Mouse (Mus musculus) T-helper 2 cell (primary cell): ENCODE results near the gene Alg3.

ENCODE experiments used
- in situ Hi-C: fragments of 300-600 bp; cut with MboI, MseI; formaldehyde crosslinking; loops from one replicate; pipeline ENCODE4 v1.15.1; 2025; ENCODE audit warnings: high pct_unique_total_duplicates

The Alg3 gene

DNA sequence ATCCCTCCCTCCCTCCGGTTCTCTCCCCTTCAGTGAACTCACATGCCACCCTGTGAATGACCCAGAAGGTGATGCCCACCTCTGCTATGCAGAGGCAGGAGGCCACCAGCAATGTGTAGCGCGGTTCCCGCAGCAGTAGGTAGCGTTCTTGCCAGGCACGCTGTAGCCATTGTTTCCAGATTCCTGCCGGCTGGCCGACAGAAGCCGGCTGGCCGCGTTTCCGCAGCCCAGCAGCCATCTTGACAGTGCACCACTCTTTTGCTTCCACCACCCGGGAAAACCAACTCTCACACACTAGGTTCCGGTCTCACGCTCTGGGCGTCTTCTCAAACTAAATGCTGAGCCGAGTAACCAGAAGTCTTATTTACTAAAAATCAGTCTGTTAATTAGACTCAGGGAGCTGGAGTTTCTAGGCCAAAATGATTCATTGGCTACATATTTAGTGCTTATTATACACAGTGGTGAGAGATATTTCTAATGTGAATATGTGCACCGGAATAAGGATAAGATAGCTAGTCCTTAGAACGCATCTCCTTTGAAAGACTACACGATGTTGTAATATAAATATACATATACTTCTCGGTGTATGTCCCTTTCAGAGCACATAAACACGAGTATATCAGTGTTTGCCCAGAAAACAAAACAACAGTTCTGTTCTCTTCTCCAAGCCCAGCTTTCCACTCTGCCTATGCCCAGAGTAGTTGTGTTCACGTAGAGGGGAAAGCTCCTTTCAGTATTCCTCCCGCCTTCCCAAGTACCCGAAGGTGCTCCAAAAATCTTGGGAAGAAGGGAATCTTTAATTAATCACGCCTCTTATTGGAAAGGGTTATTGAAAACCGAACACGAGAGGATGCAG lies 806 bp downstream of the Alg3 start:
- in situ Hi-C loops: loop anchor here (10.0 kb wide), 2 partner anchors 66 to 116 kb away; partner anchors contain the start of genes Abcf3 and Eif2b5

DNA sequence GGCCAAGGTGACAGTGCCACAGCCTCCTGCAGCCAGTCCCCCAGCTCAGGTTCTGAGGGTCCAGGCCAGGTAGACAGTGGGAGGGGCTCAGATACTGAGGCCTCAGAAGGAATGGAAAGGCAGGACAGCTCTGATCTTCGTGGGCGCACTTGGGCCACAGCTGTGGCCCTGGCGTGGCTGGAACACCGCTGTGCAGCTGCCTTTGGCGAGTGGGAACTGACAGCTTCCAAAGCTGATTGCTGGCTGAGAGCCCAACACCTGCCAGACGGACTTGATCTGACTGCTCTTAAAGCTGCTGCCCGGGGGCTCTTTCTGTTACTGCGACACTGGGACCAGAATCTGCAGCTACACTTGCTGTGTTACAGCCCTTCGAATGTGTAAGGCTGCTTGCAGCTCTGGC lies 6.8 kb downstream of the Alg3 start:
- in situ Hi-C loops: loop anchor here (5.0 kb wide), 1 partner anchor 33 kb away; no protein-coding TSS in a partner anchor

DNA sequence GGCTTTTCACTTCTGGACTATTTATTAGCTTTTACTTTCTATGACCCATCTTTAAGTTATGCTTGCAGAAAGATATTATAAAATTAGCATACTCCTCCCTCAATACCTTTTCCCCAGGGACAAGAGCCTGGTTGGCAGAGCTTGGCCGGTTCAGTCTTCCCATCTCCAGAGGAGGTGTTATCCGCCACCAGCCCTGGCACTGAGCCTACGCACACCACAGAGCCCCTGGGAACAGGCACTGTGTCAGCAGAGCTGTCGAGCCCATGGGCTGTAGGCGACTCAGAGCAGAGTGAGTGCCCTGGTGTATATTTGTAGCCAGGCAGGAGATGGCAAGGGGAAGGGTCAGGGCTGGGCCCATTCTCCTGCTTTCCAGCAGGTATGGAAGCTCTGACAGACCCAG lies 11.0 kb downstream of the Alg3 start:
- in situ Hi-C loops: loop anchor here (5.0 kb wide), 1 partner anchor 37 kb away; no protein-coding TSS in a partner anchor

DNA sequence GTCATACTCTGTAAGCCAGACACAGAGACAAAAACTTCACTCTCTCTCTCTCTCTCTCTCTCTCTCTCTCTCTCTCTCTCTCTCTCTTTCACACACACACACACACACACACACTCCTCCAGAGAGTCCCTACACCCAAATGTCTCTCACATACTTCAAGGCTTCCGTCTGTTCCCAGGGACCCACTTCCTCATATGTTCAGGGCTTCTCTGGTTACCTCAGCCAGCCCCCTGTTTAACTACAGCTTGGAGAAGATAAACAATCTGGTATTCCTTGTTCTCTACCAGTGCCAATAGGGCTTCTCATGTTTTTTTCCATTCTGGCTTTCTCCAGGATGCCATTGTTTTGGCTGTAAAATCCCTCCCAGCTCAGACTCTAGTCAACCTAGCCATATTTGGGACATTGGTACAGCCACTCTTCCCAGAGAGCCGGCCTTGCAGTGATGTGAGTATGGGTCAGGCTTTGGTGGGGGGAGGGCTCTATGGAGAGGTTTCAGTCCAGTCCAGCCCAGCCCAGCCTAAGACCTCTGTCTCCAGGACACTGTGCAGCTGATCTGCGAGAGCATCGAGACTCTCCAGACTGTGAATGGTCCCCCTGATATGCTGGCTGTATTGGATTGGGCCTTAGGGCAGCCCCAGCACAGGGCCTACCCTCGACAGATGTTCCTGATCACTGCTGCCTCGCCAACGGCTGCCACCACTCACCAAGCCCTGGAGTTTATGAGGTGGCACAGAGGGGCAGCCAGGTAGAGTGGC lies 14.7 kb downstream of the Alg3 start:
- in situ Hi-C loops: no loop called here

DNA sequence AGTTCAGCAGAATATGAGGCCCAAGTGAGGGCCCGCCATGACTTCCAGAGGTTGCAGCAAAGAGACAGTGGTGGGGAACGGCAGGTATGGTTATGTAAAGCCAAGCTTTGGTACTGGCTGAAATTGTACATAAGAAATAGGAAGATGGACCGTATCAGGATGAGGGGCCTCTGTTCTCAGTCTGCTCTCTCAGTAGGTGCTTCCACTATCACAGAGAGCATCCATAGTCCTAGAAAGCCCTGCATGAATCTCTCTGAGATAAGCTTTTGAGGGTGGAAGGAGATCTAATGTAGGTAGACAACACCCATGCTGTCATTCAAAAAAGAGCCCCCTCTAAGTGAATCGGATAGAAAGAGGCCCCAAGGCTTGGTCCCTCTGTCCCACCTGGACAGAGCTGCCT lies 15.8 kb downstream of the Alg3 start:
- in situ Hi-C loops: no loop called here

DNA sequence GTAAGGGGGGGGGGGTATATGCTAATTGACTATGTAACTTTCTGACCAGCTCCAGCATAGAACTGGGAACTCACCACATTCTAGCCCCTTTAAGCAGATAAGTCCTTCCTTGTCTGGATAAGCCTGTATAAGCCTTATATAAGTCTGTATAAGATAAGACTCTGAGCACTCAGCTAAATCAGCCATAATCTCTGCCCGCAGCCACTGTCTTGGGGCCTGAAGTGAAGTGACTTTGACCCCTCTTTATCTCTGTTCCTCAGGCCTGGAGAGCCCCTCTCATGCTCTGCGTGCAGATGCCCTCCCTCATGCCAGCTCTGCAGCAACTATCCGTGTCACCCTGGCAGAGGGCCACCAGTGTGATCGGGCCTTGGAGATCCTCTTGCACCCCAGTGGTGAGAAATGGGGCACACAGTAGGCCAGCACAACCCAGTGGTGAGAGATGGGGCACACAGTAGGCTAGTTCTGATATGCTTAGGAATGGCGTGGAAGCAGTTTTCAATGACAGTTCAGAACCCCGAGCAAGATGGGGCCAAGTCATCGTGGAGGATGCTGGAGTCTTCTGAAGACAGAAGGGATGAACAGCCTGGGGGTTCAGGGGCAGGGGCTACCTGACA lies 16.4 kb downstream of the Alg3 start:
- in situ Hi-C loops: no loop called here

DNA sequence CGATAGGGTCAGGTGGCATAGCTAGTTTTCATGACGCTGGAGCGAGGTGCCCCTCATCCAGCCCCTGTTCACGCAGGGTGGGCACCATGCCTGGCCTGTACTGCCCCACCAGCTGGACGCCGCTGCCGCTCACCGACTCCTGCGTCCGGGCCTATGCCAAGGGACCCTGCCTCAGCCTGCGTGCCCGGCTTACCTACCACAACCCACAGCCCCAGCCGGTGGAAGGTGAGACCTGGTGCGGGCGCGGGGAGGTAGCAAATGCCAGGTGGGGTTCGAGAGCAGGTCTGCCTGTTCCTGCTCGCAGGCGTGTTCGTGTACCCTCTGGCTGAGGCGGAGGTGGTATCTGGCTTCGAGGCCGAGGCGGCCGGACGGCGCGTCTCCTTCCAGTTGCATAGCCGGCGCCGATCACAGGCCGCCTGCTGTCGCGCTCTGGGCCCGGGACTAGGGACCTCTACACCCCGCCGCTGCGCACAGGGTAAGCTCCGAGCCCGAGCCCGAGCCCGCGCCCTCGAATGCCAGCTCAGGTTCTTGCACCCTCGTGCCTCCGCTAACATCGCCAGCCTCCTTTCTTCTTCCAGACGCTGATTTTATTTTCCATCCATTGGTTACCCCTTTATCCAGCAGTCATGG lies 20.3 kb downstream of the Alg3 start:
- in situ Hi-C loops: no loop called here

DNA sequence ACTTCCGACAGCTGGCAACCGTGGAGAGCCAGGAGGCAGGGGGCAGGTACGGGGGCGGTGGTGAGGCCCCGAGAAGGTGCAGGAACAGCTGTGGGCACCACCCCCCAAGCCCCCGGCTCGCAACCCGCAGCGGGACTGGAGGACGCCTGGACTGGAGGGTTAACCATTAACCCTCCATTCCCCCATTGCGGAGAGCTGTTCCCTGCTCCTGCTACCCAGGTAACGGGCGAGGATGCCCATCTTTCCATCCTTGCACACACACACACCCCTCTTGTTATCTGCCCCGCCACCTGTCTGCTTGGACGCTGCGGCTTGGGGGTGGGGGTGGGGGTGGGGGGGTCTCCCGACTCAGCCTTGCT lies 20.9 kb downstream of the Alg3 start:
- in situ Hi-C loops: no loop called here

DNA sequence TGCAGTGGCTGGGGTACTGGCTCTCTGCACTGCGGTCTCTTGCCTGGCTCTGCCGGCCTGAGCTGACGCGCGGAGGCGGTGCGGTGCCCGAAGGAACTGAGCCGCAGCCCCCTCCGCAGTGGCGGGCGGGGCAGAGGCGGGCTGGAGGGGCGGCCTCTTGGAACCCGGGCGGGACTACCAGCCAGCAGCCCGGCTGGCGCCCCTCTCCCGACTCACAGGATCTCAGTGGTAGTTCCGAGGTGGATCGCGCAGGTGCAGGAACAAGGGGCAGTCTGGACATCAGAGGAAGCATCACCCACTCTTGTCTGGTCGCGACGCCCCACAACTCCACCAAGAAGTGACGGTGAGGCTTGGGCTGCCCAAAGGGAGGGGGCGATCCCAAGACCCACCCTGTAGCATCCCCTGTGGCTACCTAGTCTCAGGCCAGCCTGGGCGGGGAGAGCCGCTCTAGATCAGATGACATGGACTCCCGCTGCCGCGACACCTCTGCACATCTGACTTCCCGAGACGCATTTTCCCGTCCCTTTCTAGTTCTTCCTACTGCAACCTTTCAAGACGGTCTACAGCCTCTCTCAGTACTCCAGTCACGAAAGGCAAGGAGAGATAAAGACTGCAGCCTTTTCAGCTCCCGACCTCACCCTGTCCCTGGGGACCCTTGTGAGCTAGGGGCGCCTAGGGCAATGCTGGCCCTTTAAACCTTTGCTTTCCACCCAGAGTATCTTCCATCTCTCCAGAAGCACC lies 21.4 kb downstream of the Alg3 start:
- in situ Hi-C loops: no loop called here

DNA sequence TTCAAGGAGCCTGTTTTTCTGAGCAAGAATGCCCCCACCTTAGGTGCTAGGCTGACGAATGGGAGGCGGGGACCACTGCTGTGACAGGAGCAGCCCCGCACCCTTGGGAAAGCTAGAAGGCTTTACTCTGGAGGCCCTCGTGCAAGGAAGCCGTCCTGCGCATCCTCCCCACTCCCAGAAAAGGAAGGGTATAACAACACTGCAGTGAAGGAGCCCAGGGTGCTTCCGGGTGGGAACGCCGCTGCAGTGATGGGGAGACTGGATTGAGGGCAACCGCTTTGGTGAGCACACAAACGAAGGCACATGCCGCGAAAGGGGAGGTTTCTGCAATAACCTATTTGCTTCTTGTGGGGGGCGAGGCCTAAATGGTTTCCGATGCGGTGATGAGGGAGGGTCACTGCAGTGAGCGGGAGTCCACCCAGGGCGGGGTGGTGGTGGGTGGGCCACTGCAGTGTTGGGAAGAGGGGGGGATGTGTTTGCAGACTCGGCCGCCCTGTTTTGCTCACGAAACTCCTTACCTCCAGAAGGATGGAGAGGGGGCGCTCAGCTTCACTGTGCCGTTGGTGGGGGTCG lies 22.1 kb downstream of the Alg3 start, which contains the start of gene Vwa5b2:
Gene Vwa5b2 (plus strand): TSS at position 106 of the 573 bp plus-strand sequence.
- in situ Hi-C loops: no loop called here

DNA sequence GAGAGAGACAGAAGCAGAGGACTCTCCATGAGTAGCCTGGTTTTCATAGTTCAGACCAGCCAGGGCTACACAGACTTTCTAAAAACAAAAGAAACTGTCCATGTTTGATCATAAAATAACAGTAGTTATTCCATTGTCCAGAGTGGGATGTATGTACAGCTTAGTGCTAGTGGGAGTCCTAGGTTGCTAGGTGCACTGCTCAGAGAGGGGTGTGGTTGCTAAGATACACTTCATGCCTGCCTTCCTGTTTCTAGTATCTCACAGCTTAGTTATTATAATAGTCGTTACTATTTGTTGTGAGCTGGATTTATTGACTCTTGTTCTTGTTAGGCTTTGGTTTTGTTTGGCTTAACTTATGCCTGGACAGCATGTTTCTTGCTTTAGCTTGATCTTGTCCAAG lies 46.5 kb downstream of the Alg3 start:
- in situ Hi-C loops: loop anchor here (10.0 kb wide), 1 partner anchor 560 kb away; no protein-coding TSS in a partner anchor

DNA sequence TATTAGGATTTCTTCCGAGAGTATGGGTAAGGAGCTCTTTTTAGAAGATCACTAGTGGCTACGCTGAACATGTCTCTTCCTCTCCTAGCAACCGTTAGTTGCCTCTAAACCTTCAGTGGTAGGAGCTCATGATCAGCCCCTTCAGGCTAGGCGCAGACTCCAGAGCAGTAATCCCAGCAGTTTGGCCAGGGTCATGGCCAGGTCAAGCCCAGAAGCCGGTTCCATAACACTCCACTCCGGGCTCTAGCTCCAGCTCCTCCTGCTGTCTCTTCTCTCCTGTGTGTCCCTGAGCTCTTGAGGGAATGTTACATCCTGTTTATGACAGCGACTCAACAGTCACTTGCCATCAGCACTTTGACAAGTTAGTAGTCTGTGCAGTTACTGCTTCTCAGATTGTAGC lies 54.2 kb downstream of the Alg3 start:
- in situ Hi-C loops: no loop called here
